Mouse (Mus musculus): Measurements from ENCODE around the gene Ogdhl.

The Ogdhl gene

GRCm38 (mm10) chr14:32381066-32381465 lies 59.2 kb downstream of the Ogdhl start:
- no peak for DNase-seq

DNA sequence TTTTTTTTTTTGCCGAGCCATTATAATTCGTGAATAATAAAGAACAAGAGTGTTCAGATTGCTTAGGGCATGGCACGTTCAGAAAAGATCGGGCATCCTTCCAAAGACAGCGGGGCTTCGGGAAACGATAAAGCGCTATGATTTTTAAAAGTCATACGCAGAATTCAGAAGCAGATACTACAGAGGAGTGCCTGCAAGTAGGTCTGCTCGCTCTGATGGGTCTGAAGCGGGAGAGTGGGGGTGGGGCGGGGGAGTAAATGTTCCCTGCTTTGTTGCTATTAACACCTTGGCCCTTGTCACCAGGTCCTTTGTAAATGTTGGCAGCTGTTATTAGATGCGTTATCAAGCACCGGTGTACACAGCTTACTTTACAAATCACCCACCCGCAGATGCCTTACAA lies 59.8 kb downstream of the Ogdhl start:
- no peak for DNase-seq

DNA sequence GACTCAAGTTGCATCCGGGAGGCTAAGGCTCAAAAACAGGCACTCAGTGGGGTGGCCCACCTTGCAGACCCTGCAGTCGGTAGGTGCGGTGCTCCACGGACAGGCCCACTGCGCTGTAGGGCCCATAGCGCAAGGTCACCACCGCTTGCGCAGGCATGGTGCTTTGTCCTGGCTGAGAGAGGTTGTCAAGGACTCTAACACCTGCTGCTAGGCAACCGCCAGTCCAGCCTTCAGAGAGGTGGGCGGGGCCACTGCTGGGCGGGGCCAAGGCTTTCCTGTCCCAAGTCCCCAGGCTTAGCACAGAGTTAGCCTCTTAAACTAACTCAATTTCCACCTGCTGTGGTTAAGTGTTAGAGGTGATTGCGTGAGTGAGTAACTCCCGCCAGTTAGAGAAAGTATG lies 66.4 kb downstream of the Ogdhl start, which contains the start of gene 1700024G13Rik:
Gene 1700024G13Rik, minus strand, starts transcription at position 196 of the 400 bp plus-strand sequence.
- DNase-seq, result peak; percentile 76
